In genomic region chr8:45950622-45951021, GRCm38 (mm10) we compare ENCODE assay signal across 12 mouse cellular contexts. TPM values are rescaled to one million over a fixed set of nuclear protein-coding genes. Genes with fewer than 3 reads are reported as not detected.
"Had no signal": no experiment of that assay in that cellular context is flagged by ENCODE, and none has a peak within 500 bp of the region (broad histone marks: within the 10 kb centered on the region; RNA-seq: fewer than 3 reads in every experiment).

No protein-coding gene starts in this region.

- DNase-seq: lung, adult 18-20 months; lung, embryonic 14.5 days; lung, postnatal 10 days; lung, postnatal 4 days; midbrain, embryonic 14.5 days; right cerebral cortex, postnatal 14 days; thymus, adult 2 months; thymus, postnatal 25 days; thymus, postnatal 4 days had no signal

- ATAC-seq: midbrain, embryonic 16.5 days had no signal

RNA-seq across cellular contexts. Expression of gene Ccdc110, which starts 16.2 kb away (rescaled TPM):
- total RNA-seq: megakaryocyte, adult 5-6 weeks; megakaryocyte-erythroid progenitor cell, adult 5-6 weeks had no signal
